Mouse (Mus musculus): ENCODE measurements around the gene Kdm4b.

Gene Kdm4b

GRCm38 (mm10) chr17:56325450-56326152, at the start of gene Kdm4b:
Kdm4b (plus strand) TSS chr17:56326062.
- DNase-seq = peak; percentile 98 to 99

GRCm38 (mm10) chr17:56276643-56277566, 49.0 kb upstream of the Kdm4b start, which contains the start of gene Ticam1:
Ticam1 (minus strand) TSS chr17:56276786.
- peak; percentile 68 to 82 for DNase-seq

DNA sequence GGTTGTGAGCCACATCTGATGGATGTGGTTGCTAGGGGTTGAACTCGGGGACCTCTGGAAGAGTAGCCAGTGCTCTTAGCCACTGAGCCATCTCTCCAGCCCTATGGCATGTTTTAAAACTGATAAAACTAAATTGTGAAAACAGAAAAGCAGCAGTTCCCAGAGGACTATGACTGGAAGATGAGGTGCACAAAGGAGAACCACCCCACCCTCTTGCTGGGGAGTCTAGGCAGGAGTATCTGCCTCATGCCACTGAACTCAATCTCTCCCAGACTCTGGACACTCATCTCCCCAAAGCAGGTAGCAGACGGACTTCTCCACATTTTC, 48.3 kb upstream of the Kdm4b start:
- no peak for DNase-seq

DNA sequence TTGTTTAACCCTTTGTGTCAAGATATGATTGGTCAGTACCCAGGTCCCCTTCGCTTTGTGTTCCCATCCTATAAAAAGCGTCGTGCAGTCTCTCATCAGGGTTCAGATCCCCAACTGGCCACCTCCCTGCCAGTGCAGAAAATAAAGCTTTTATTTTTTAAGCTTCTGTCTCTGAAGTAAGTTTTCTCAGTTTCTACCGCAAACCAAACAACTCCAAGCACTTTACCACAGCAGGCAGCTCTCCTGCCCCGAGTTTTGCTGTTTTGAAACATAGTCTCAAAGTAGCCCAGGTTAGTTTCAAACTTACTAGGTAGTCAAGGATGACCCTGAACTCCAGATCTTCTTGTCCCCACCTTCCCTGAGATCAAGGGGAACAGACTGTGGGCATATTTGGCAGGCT, 47.5 kb upstream of the Kdm4b start:
- DNase-seq = no peak

- no peak for DNase-seq
These were observed 46.2 kb upstream of the Kdm4b start for GRCm38 (mm10) chr17:56279481-56280155.

DNA sequence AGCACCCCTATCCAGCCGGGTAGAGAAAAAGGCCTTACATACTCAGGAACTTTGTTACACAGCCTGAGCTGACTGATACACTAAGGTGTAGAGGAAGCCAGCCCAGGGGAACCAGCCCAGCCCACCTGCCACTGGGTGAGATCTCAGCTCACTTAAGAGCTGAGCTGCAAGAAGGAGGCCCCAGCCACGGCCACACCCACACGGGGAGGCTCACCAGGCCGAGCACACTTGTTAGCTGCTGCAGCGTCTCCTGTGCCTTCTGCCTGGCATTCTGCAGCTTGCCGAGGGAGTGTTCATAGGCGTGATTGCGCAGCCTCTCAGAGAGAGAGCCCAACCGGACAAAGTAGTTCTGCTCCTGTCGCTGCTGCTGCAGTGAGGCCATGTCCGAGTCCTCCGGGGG, 44.7 kb upstream of the Kdm4b start:
- no peak for DNase-seq

GRCm38 (mm10) chr17:56282802-56283201, 43.1 kb upstream of the Kdm4b start:
- DNase-seq = no peak

DNA sequence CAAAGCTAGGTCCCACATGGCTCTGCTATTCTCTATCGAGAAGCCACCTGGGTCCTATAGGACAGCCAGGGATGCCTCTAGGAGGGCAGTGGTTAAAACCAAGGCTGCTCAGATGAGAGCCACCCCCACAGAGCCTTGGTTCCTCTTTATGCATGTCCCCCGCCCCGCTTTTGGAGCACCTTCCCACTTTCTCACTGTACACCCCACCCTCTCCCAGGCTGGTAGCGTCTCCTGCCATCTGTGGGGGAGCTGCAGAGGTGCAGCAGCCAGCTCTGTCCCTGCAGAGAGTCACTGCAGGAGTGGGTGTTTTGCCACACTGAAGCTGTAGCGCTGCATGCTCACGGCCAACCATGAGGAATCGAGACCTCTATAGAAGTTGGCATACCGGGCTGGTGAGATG, 42.5 kb upstream of the Kdm4b start:
- no peak for DNase-seq

GRCm38 (mm10) chr17:56285995-56286394, 39.9 kb upstream of the Kdm4b start:
- DNase-seq = no peak

GRCm38 (mm10) chr17:56287830-56288229, 38.0 kb upstream of the Kdm4b start:
- no peak for DNase-seq

DNA sequence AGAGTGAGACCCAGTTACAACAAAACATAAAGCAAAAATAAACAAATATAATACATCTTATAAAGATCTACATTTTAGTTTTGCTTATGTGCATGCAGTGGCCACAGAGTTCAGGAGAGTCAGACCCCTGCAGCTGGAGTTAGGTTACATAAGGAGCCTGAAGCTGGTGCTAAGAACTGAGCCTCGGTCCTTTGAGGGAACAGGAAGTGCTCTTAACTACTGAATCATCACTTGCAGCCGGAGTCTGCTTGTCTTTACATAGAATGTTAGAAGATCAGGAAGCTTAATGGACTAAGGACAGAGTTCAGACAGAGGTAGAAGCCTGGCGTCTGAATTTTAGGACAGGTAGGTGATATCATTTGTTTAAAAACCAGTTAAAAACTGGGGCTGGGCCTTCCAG, 37.0 kb upstream of the Kdm4b start:
- DNase-seq = no peak

DNA sequence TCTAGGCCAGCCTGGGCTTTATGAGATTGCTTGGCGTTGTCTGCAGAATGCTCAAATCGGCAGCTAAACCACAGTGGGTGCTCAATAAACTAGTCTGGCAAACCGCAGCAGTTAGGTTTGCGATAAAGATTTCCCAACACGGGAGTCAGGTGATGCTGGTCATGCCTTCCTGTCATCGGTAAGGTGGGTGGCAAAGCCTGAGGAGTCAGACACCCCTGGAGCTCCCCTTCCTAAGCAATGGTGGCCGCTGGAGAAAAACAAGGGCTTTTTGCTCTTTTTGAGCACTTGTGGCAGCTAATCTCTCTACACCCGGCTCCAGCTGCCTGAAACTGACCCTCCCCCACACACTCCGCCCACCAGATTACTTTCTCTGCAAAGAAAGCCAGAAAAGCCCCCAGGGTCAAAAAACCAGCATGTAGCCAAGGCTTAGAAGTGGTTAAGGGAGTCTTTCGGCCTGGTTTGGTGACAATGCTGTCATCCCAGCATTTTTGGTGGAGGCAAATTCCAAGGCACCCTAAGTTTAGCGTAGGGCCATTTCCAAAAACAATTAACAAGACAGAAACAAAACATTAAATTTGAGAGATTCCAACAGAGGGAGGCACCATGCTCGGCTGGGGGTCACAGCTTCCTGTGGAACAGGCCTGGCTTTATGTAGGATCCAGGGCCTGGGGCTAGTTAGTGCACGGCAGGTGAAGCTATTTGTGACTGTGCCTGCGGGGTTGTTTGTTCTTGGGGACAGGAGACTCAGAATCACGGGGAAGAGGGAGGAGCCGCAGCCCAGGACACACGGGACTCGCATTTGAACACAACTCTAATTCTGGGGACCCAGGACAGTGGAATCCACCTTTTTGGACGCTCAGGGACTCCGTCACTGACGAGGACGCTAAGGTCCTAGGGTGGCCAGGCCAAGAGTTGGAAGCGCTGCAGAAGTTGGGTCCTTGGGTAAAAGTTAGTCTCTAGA, 36.2 kb upstream of the Kdm4b start:
- no peak for DNase-seq

- peak; percentile 87 to 96 for DNase-seq
These were observed 35.3 kb upstream of the Kdm4b start for GRCm38 (mm10) chr17:56290388-56291170.

GRCm38 (mm10) chr17:56291171-56291511, 34.7 kb upstream of the Kdm4b start:
- DNase-seq = peak; percentile 78 to 85

GRCm38 (mm10) chr17:56291826-56292475, 33.9 kb upstream of the Kdm4b start:
- no peak for DNase-seq

DNA sequence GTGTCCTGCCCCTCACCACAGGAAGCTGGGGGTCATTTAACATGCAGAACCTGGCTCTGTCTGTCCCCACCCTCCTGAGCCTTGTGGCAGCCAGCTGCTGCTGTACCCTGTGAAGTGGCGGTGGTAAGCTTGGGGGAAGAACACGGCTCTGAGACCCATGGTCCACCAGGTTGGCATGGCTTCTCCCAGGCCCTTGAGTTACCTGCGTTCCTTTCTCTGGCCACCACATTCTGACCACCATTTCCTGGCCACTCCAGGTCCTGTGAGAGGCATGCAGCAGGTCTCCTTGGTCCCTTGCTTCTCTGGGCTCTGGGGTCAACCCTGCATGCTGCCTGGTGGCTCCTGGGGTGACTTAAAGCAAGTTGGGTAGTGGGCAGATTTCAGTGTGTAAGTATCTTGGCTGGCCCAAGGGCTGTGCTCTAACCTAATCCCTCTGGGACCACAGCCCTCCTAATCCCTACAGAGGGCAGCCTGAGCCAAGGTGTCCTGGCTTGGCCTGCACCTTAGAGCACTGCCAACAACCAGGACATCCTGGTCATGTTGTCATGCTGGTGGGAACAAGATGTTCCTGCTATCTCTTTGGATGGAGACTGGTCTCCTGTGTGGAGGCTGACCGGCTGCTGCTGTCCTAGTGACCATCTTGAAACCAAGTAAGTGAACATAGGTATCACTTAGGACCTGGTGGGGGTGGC, 33.2 kb upstream of the Kdm4b start, which contains the start of gene Plin3:
Plin3 (minus strand) TSS at position 343 of the 692 bp plus-strand sequence.
- DNase-seq = no peak

- DNase-seq = no peak
These were observed 32.6 kb upstream of the Kdm4b start for GRCm38 (mm10) chr17:56293291-56293690.

- DNase-seq = no peak
These were observed 31.6 kb upstream of the Kdm4b start for GRCm38 (mm10) chr17:56294241-56294640.

DNA sequence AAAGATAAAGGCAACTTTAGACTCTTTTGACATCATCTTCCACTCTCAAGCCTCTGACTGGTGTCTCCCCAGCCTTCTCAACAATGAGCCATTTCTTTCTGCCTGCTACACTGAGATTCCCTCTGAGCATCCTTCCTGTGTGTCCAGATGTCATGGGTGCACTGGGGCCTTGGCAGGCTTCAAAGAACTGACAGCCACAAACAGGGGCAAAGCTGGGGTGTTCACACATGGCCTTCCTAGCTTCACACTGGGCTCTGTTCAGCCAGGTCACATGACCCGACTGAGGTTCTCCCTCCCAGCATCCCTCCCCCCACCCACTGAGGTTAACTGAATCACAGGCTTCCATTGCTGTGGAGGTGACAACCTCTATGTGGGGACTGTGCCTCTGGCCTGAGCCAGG, 29.7 kb upstream of the Kdm4b start:
- DNase-seq = no peak

GRCm38 (mm10) chr17:56298238-56298637, 27.6 kb upstream of the Kdm4b start:
- DNase-seq = no peak

Measured in spleen, adult 18-20 months (tissue).